Mouse (Mus musculus) neural tube, embryonic 12.5 days (tissue): ENCODE measurements around the gene Pcbp3. TPM values are rescaled to one million over a fixed set of nuclear protein-coding genes. Genes with fewer than 3 reads are reported as not detected.
"Not testable (repeated sequence)": the region's sequence is repeated elsewhere in the genome, so short reads cannot be mapped to it uniquely, and the experiment has no call there.

ENCODE experiments used
- ATAC-seq: fragments of 200-750 bp; cut with Nextera tagmentation; 2 replicates; pipeline ENCODE4 v1.8.0; 2017; ENCODE audit warnings: low read depth, mild to moderate bottlenecking, moderate TSS enrichment, moderate library complexity; ENCODE audit not compliant: low FRiP score
- H3K27ac ChIP-seq: fragments of 300-500 bp; sonication (generic); 2 replicates; pipeline ENCODE4 v1.5.1; 2016
- H3K27me3 ChIP-seq: fragments of 300-500 bp; sonication (generic); replicated peaks from 2 replicates; pipeline ENCODE4 v1.6.1; 2016; ENCODE audit warnings: mild to moderate bottlenecking
- H3K36me3 ChIP-seq: fragments of 300-500 bp; sonication (generic); 2 replicates; pipeline ENCODE4 v1.6.1; 2016; ENCODE audit warnings: mild to moderate bottlenecking
- H3K4me1 ChIP-seq: fragments of 300-500 bp; sonication (generic); 2 replicates; pipeline ENCODE4 v1.6.1; 2016
- H3K4me2 ChIP-seq: fragments of 300-500 bp; sonication (generic); replicated peaks from 2 replicates; pipeline ENCODE4 v1.6.1; 2016; ENCODE audit warnings: mild to moderate bottlenecking
- H3K4me3 ChIP-seq: fragments of 300-500 bp; sonication (generic); 2 replicates; pipeline ENCODE4 v1.5.1; 2016
- H3K9ac ChIP-seq: fragments of 300-500 bp; sonication (generic); 2 replicates; pipeline ENCODE4 v1.6.1; 2016; ENCODE audit warnings: mild to moderate bottlenecking
- H3K9me3 ChIP-seq: fragments of 300-500 bp; sonication (generic); 2 replicates; pipeline ENCODE4 v1.6.1; 2016; ENCODE audit warnings: mild to moderate bottlenecking
- WGBS: fragments of 180-500 bp; shearing (Covaris S2); methylation state at CpG from one replicate; pipeline ENCODE4 v1.1.7; 2016; 5-methylcytosine and 5-hydroxymethylcytosine counted together
- polyA plus RNA-seq: library from polyadenylated mRNA; unstranded; fragments of >200 nt; fragmentation: Nextera tagmentation; extraction: Ambion mirVana; gene quantifications from 2 replicates; pipeline ENCODE4 v1.2.1, GENCODE M21; 2016

The Pcbp3 gene
- polyA plus RNA-seq, 1 experiment from 2014 or later: 112 TPM

DNA sequence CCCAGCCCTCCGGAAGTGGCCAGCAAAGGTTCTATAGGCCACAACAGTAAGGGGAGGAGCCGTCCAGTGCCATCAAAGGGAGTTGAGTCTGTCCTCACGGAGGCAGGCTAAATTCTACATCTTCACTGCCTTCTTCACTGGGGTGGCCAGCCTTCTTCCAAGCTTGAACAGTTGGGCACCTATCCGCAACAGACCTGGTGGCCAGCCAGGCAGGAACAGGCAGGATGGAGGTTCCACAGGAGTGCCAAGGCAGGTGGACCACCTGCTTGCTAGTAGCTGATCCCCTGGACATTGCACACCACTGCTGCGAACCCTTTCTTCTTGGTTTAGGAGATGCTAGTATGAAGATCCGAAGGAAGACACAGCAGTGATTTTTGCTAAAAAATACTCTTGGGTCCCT lies 176.4 kb downstream of the Pcbp3 start:
- Histone ChIP-seq H3K9ac (no peak overlapping the region), H3K9me3 (no peaks in the 10 kb centered on the region), H3K4me1 (no peaks in the 10 kb centered on the region), H3K4me2 (no peak overlapping the region), H3K4me3 (no peak overlapping the region), H3K36me3 (peaks cover 29% of the 10 kb centered on the region), H3K27me3 (no peaks in the 10 kb centered on the region), H3K27ac (no peak overlapping the region)
- ATAC-seq: no peak
- WGBS: 80% methylated on average over 6 of the region's 6 CpGs

DNA sequence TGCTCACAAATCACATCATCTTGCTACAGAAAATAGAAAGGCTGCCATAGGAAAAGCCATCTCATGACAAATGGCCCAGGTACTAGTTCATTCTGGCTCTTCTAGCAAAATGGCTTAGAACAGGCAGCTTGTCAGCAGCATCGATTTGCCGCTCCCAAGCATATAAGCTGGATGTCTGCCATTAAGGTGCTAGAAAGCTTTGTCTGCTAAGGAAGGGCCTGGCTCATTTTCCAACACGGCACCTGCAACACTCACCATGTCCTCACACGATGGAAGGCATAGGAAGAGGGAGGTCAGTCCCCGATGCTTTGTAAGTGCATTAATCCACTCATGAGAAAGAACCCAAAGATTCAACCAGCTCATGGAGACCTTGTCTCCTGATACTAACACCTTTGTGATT lies 182.5 kb downstream of the Pcbp3 start:
- H3K9ac ChIP-seq: no peak overlapping the region
- H3K36me3 ChIP-seq: peaks cover 8% of the 10 kb centered on the region
- H3K4me3 ChIP-seq: no peak overlapping the region
- no peaks in the 10 kb centered on the region for H3K4me1 ChIP-seq
- no peak overlapping the region for H3K4me2 ChIP-seq
- H3K9me3 ChIP-seq: no peaks in the 10 kb centered on the region
- ATAC-seq: no peak
- H3K27ac ChIP-seq: no peak overlapping the region
- no peaks in the 10 kb centered on the region for H3K27me3 ChIP-seq
- WGBS: 93% methylated on average over 5 of the region's 5 CpGs

DNA sequence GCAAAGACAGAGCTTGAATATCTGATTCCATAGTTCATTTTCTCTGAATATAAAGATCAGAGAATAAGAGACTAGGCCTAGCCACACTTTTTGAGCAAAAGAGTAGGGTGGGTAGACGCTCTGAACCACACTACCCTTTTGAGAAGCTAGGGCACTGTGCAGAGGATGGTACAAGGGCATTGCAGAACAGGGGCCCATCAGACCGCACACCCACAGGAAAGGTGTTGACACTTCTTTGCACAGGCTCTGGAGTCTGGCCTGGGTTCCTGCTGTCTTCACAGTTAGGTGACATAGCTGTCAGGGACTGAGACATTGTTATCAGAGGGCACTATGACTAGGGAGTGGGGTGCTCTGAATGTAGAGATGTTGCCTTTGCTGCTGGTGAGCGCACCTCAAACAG lies 190.1 kb downstream of the Pcbp3 start:
- Histone ChIP-seq H3K4me2 (no peak overlapping the region), H3K27me3 (no peaks in the 10 kb centered on the region), H3K27ac (no peak overlapping the region), H3K4me1 (no peaks in the 10 kb centered on the region), H3K9ac (no peak overlapping the region), H3K4me3 (no peak overlapping the region), H3K36me3 (peaks cover 11% of the 10 kb centered on the region), H3K9me3 (no peaks in the 10 kb centered on the region)
- 86% methylated on average over 3 of the region's 3 CpGs for WGBS
- no peak for ATAC-seq

GRCm38 (mm10) chr10:76771086-76771485 lies 190.6 kb downstream of the Pcbp3 start:
- Histone ChIP-seq H3K4me2 (no peak overlapping the region), H3K4me3 (no peak overlapping the region), H3K27ac (no peak overlapping the region), H3K9ac (no peak overlapping the region), H3K4me1 (no peaks in the 10 kb centered on the region), H3K9me3 (no peaks in the 10 kb centered on the region), H3K27me3 (no peaks in the 10 kb centered on the region), H3K36me3 (peaks cover 15% of the 10 kb centered on the region)
- 50% methylated on average over 5 of the region's 5 CpGs for WGBS
- no peak for ATAC-seq

DNA sequence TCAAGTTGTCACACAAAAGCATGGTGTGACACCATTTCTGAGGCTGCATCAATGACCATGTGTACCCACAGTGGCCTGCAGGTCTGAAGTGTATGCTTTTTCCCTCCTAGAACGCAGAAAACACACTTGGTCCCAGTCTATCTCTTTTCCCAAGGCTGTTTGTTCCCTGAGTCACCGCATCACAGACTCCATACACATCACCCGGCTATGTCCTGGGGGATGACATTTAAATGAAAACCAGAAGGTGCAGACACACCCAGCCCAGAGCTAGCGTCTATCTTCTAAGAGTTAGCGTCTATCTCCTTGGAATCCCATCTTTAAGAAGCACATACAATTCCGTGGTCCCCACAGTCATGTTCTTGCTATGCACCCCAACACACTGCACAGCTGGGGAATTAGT lies 192.1 kb downstream of the Pcbp3 start:
- no peak overlapping the region for H3K4me2 ChIP-seq
- H3K4me1 ChIP-seq: no peaks in the 10 kb centered on the region
- ATAC-seq: no peak
- H3K27ac ChIP-seq: no peak overlapping the region
- no peak overlapping the region for H3K4me3 ChIP-seq
- H3K9me3 ChIP-seq: no peaks in the 10 kb centered on the region
- H3K36me3 ChIP-seq: peaks cover 22% of the 10 kb centered on the region
- no peaks in the 10 kb centered on the region for H3K27me3 ChIP-seq
- no peak overlapping the region for H3K9ac ChIP-seq
- 95% methylated on average over 6 of the region's 6 CpGs for WGBS

GRCm38 (mm10) chr10:76766196-76766595 lies 195.5 kb downstream of the Pcbp3 start:
- Histone ChIP-seq H3K27me3 (no peaks in the 10 kb centered on the region), H3K9ac (no peak overlapping the region), H3K9me3 (no peaks in the 10 kb centered on the region), H3K36me3 (peaks cover 17% of the 10 kb centered on the region), H3K4me3 (no peak overlapping the region), H3K4me1 (no peaks in the 10 kb centered on the region), H3K27ac (no peak overlapping the region), H3K4me2 (no peak overlapping the region)
- ATAC-seq: no peak
- 79% methylated on average over 1 of the region's 1 CpGs for WGBS

- no peak overlapping the region for H3K9ac ChIP-seq
- no peaks in the 10 kb centered on the region for H3K27me3 ChIP-seq
- peaks cover 17% of the 10 kb centered on the region for H3K36me3 ChIP-seq
- no peaks in the 10 kb centered on the region for H3K4me1 ChIP-seq
- H3K4me3 ChIP-seq: no peak overlapping the region
- 90% methylated on average over 4 of the region's 4 CpGs for WGBS
- ATAC-seq: no peak
- no peak overlapping the region for H3K27ac ChIP-seq
- no peak overlapping the region for H3K4me2 ChIP-seq
- H3K9me3 ChIP-seq: no peaks in the 10 kb centered on the region
Observed at GRCm38 (mm10) chr10:76764927-76765326, 196.8 kb downstream of the Pcbp3 start.

GRCm38 (mm10) chr10:76763016-76763415 lies 198.7 kb downstream of the Pcbp3 start:
- Histone ChIP-seq H3K4me1 (no peaks in the 10 kb centered on the region), H3K36me3 (peaks cover 17% of the 10 kb centered on the region), H3K27me3 (no peaks in the 10 kb centered on the region), H3K4me2 (no peak overlapping the region), H3K9ac (no peak overlapping the region), H3K27ac (no peak overlapping the region), H3K9me3 (no peaks in the 10 kb centered on the region), H3K4me3 (no peak overlapping the region)
- no peak for ATAC-seq
- WGBS: 92% methylated on average over 12 of the region's 12 CpGs

GRCm38 (mm10) chr10:76762411-76762810 lies 199.3 kb downstream of the Pcbp3 start:
- Histone ChIP-seq H3K9ac (no peak overlapping the region), H3K27me3 (no peaks in the 10 kb centered on the region), H3K4me2 (no peak overlapping the region), H3K4me3 (no peak overlapping the region), H3K4me1 (no peaks in the 10 kb centered on the region), H3K9me3 (no peaks in the 10 kb centered on the region), H3K27ac (no peak overlapping the region), H3K36me3 (peaks cover 14% of the 10 kb centered on the region; the same call in 1 of the 2 replicates)
- 93% methylated on average over 7 of the region's 7 CpGs for WGBS
- no peak for ATAC-seq

GRCm38 (mm10) chr10:76759878-76760277 lies 201.8 kb downstream of the Pcbp3 start:
- H3K36me3 ChIP-seq: no peaks in the 10 kb centered on the region
- no peaks in the 10 kb centered on the region for H3K27me3 ChIP-seq
- WGBS: 91% methylated on average over 5 of the region's 5 CpGs
- no peak overlapping the region for H3K9ac ChIP-seq
- no peaks in the 10 kb centered on the region for H3K9me3 ChIP-seq
- no peak overlapping the region for H3K4me3 ChIP-seq
- no peak overlapping the region for H3K4me2 ChIP-seq
- H3K4me1 ChIP-seq: no peaks in the 10 kb centered on the region
- ATAC-seq: no peak
- no peak overlapping the region for H3K27ac ChIP-seq

GRCm38 (mm10) chr10:76753640-76754039 lies 208.0 kb downstream of the Pcbp3 start:
- no peak overlapping the region for H3K4me2 ChIP-seq
- no peak overlapping the region for H3K27ac ChIP-seq
- 86% methylated on average over 3 of the region's 3 CpGs for WGBS
- H3K27me3 ChIP-seq: no peaks in the 10 kb centered on the region
- ATAC-seq: no peak
- H3K9me3 ChIP-seq: no peaks in the 10 kb centered on the region
- H3K9ac ChIP-seq: no peak overlapping the region
- no peaks in the 10 kb centered on the region for H3K36me3 ChIP-seq
- H3K4me1 ChIP-seq: no peaks in the 10 kb centered on the region
- H3K4me3 ChIP-seq: no peak overlapping the region

GRCm38 (mm10) chr10:76744267-76744666 lies 217.4 kb downstream of the Pcbp3 start:
- H3K9ac ChIP-seq, H3K4me1 ChIP-seq, H3K27ac ChIP-seq, H3K36me3 ChIP-seq, ATAC-seq, H3K27me3 ChIP-seq, H3K4me3 ChIP-seq, H3K9me3 ChIP-seq, H3K4me2 ChIP-seq: not testable (repeated sequence)
- 54% methylated on average over 11 of the region's 11 CpGs for WGBS

DNA sequence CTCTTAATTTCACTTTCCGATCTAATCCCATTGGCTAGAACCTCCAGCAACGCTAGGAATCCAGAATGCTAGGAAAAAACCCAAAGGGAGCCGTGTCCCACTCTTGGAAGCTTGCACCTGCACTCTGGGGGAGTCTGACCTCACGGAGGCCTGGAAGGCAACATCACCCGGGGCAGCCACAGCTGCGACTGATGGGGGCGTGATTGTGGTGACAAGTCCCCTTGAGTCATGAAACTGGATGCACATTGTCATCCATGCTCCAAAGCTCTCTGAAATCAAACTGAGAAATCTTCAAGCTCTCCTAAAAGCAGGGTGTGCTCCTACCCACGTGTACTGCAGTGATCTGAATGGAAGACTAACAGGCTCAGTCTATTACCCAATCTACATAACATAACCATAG lies 224.9 kb downstream of the Pcbp3 start:
- H3K36me3 ChIP-seq: no peaks in the 10 kb centered on the region
- H3K9ac ChIP-seq: no peak overlapping the region
- 0 out of 2 replicates have a peak, but pooled peaks cover 12% of the 10 kb centered on the region for H3K4me1 ChIP-seq
- 67% methylated on average over 8 of the region's 8 CpGs for WGBS
- no peaks in the 10 kb centered on the region for H3K27me3 ChIP-seq
- no peak overlapping the region for H3K27ac ChIP-seq
- H3K4me3 ChIP-seq: no peak overlapping the region
- no peaks in the 10 kb centered on the region for H3K9me3 ChIP-seq
- H3K4me2 ChIP-seq: no peak overlapping the region
- no peak for ATAC-seq
